Mouse (Mus musculus) testis, adult 2 months (tissue): ENCODE data around the gene Gja5.

ENCODE experiments used
- CTCF ChIP-seq: fragments of 200-500 bp; IDR thresholded peaks from 2 replicates; pipeline ENCODE4 v1.5.1; 2012; ENCODE audit warnings: low read depth, mild to moderate bottlenecking, inconsistent platforms, low read length, moderate library complexity; ENCODE audit not compliant: control insufficient read depth, insufficient read depth, insufficient replicate concordance
- POLR2A ChIP-seq: fragments of 200-500 bp; IDR thresholded peaks from 2 replicates; pipeline ENCODE4 v1.6.1; 2012; ENCODE audit warnings: low read depth, mild to moderate bottlenecking, inconsistent platforms, low read length, moderate library complexity; ENCODE audit not compliant: control insufficient read depth

DNA sequence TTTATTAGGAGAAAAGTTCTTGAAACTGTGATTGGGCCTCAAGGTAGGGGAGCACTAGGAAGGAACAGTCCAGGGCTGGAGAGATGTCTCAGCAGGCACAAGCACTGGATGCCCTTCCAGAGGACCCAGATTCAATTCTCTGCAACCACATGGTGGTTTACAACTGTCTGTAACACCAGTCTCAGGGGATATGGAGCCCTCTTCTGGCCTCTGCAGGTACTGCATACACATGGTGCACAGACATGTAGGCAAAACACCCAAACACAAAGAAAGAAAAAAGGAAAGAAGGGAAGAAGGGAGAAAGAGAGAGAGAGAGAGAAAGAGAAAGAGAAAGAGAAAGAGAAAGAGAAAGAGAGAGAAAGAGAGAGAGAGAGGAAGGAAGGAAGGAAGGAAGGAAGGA, 143.9 kb downstream of the Gja5 start:
- TF ChIP-seq POLR2A = no peak
- peak; percentile 42; the same call in 1 of the 2 replicates for TF ChIP-seq CTCF
